Mouse (Mus musculus) gastrocnemius, postnatal 4 days (tissue): ENCODE results near the gene Hoxc5. TPM values are rescaled to one million over a fixed set of nuclear protein-coding genes. Genes with fewer than 3 reads are reported as not detected.

Experiments
- DNase-seq, 2 experiments: peaks; one replicate each; pipeline ENCODE4 v3.0.0; 2021 to 2022; ENCODE audit warnings: low spot score in 2 of 2, mixed read lengths in 2 of 2
- total RNA-seq, 2 experiments: library from RNA; stranded (reverse); gene quantifications; 2 replicates each; pipeline ENCODE4 v1.2.3; 2021

Gene Hoxc5
- total RNA-seq, 2 experiments from 2014 or later: 4.1 to 5.0 TPM

- DNase-seq: no peak
Observed at GRCm38 (mm10) chr15:103010112-103010846, 43.0 kb downstream of the Hoxc5 start.

DNA sequence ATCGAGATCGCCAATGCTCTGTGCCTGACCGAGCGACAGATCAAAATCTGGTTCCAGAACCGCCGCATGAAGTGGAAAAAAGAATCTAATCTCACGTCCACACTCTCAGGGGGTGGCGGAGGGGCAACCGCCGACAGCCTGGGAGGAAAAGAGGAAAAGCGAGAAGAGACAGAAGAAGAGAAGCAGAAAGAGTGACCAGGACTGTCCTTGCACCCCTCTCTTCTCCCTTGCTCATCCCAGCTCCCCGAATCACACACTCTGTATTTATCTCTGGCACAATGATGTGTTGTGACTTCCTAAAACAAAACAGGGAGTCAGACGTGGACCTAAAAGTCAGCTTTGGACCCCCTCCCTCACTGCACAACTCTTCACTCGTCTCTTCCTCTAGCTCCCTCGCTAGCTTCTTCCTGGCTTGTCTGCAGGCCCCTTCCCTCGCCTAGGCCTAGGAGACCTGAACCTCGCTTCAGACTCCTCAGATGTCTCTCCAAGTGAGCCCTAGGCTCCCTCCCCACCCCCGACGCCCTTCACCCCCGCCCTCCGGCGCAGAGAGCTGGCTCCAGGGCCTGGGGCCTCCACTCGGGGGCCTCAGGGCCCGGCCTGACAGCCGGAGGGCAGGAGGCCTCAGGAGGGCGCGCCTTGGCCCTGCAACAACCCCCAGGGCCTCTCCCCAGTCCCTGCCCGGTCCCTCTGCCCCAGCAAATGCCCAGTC, 43.8 kb downstream of the Hoxc5 start:
- DNase-seq: no peak

- DNase-seq: no peak
Observed at GRCm38 (mm10) chr15:103011928-103012486, 44.8 kb downstream of the Hoxc5 start.

DNA sequence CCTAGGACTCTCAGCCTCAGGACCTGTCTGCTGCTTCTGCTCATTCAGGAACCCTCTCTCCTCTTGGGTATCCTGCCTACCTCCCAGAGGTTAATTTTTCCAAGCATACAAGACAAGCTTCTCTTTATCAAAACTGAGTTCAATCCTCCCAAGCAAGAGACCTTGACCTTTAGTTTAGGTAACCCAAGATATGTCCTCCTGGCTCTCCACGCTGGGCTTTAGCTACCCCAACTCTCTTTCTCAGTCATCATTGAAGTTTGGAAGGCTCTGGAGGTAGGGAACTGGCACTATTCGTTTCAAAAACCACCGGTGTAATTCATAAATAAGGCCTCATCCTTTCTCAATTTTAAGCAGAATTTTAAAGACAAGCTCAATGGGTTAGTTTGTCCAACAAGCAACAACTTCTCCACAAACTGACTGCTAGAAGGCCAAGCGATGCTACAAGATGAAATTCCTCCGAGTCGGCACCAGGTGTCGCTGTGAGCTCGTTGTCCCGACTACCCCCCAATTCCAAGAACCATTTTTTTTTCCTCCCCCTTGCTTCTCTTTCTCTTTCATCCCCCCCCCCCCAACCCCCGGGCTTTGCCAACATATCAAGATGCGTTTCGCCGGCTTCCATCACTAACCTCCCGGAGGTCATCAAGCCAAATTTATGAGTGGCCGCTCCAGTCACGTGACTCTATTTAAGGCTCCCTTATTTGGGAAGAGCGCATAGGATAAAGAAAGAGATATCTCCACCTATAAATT, 46.2 kb downstream of the Hoxc5 start:
- DNase-seq: peak in 1 of 2 experiments; percentile 56

DNA sequence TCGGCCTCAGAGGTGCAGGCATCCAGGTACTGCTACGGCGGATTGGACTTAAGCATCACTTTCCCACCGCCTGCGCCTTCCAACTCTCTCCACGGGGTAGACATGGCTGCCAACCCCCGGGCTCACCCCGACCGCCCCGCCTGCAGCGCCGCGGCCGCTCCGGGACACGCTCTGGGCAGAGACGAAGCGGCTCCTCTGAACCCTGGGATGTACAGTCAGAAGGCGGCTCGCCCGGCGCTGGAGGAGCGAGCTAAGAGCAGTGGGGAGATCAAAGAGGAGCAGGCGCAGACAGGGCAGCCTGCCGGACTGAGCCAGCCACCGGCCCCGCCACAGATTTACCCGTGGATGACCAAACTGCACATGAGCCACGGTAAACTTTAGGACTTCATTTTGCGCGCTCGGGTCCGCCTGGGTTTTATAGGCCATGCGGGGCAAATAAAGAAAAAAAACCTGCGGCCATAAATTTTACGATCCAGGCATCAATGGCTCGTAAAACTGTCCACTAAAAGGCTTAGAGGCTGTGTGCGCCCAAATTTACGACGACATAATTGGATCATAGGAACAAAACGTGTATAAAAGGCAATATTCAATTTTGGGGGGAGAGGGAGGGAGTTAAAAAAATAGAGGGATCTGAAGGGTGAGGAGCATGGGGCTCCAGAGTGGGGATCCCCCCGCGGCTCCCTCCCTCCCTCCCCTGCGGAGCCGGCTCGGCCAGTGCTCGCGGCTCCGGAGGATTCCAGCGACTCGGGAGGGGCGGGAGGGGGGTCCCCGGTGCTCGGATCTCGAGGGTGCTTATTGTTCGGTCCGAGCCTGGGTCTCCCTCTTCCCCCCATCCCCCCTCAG, 47.1 kb downstream of the Hoxc5 start:
- peak in 1 of 2 experiments; percentile 59 for DNase-seq

DNA sequence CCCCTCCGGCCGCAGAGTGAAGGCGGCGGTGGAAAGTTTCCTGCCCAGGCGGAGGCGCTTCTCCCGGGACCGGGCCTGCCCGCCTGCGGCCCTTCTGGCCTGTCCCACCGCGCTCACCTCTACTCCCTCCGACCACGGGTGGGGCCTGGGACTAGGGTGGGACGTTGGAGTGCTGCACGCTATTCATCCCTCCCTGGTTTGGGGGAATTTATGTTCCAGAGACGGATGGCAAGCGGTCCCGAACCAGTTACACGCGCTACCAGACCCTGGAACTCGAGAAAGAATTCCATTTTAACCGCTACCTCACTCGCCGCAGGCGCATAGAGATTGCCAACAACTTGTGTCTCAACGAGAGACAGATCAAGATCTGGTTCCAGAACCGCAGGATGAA, 47.8 kb downstream of the Hoxc5 start:
- no peak for DNase-seq

DNA sequence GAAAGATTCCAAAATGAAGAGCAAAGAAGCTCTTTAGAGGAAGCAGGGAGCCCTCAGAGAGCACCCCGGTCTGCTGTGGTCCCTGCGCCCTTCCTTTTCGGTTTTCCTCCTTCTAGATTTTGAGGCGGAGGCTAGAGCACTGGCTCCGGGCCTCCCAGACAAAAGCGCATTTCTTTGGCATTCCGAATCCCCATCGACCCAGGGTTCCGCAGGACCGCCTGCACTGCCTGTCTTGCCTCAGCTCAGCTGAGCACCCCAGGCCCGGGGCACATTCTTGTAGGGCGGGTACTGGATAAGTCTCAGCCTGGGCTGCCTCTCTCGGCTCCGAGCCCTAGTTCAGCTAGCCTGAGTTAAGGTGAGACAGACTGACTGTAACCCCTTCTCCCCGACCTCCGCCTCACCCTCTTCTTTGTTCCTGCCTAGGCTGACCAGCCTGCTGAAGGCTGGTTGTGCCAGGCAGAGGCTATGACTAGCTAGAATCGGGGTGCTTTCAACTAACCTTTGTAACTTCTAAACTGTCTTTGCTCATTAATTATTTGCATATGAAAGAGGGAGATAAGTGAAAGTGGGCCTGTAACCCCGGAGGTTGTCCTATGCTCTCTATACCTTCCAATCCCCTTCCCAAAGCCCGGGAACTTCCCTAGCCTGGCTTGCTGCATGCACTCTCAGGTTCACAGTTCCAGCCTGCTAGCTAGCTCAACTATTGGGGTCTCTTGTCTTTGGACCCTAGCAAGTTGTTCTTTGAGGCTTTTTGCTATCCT, 48.3 kb downstream of the Hoxc5 start:
- no peak for DNase-seq

GRCm38 (mm10) chr15:103018636-103019035, 51.4 kb downstream of the Hoxc5 start, which contains the start of gene Hoxc4:
Gene Hoxc4, plus strand, starts transcription at chr15:103018934.
- no peak for DNase-seq

DNA sequence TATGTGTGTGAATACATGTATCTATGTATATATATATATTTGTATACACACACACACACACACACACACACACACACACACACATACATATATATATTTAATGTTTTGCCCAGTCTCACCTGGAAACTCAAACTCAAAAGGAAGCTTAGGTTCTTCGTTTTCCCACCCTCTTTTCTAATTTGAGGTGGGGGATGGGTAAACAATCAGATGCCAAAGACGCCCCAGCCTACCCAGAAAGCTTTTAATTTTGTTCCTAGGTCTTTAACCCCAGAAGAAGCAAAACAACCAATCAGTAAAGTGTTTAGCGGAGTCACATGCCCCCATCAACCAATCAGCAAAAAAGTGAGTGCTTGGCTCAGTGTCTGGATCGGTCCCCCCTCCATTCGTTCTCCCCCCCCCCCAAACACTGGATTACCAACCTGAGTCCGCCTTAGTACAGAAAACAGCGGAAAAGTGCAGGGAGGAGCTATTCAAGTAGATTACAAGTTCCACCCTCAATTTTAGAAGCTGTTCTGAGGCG, 53.7 kb downstream of the Hoxc5 start:
- DNase-seq: no peak

GRCm38 (mm10) chr15:103021544-103021943, 54.3 kb downstream of the Hoxc5 start:
- no peak for DNase-seq

GRCm38 (mm10) chr15:103024131-103024530, 56.9 kb downstream of the Hoxc5 start:
- no peak for DNase-seq

- DNase-seq: no peak
Observed at GRCm38 (mm10) chr15:103027266-103028235, 60.3 kb downstream of the Hoxc5 start.

DNA sequence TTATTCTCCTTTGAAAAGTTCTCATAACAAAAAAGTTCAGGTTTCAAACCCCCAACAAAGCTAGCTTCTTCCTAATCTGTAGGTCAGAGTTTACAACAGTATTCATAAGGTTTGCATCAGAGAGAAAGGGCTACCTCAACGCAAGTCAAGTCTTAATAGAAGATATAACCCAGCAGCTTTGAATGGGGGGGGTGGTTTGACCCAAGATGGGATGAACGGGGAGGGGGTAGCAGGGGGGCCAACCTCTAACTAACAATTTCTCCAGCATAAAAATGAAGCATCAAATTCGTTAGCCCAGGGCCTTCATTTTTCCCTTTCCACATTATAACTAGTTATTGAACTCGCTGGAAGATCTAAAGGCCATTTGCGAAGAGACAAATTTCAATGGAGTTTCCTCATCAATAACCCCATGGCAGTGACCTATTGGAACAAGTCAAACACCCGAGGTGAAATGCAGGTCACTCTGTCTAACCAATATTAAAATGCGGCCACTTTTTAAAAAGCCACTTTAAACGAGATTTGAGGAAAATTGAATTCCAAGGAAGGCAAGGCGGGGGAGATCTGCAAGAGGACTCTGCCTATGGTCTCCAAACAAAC, 61.8 kb downstream of the Hoxc5 start:
- DNase-seq: no peak

DNA sequence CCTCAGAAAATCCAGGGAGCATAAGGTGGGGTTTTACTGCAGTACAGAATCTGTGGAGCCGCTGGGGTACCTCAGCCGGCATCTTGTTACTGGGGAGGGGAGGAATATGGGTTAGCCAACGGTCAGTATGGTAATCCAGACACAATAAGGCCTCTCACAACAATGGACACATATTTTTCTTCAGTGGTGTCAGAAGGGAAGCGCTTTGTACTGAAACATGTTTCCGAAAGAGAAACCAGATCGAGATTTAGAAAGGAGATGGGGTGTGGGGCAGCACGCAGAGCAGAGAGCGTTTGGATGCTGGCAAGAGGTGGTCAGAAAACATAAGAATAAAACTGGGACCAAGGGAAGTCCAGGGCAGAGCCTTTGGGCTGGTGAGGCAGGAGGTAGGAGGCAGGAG, 62.9 kb downstream of the Hoxc5 start:
- DNase-seq: no peak

DNA sequence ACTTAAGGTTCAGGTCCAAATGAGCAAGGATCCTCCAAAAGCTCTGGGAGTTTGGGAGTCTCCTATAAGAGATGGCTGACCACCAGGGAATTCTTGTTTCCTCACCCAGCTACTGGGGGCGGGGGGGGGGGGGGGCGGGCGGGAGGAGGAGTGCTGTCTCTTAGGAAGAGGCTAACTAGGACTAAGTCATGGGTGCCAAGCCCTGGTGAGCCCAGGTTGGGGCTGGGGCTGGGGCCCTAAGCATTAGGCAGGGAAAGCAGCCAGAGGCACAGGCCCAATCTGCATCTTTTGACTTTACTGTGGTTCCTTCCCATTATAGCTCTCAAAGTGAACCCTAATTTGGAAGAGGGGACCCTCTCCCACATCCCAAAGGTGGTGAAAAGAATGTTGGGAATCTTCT, 64.9 kb downstream of the Hoxc5 start:
- no peak for DNase-seq

- DNase-seq: no peak
Observed at GRCm38 (mm10) chr15:103032646-103033575, 65.7 kb downstream of the Hoxc5 start.
